Mouse (Mus musculus) myocyte (in vitro differentiated cells): Measurements from ENCODE around the gene Fbxo3. TPM values are rescaled to one million over a fixed set of nuclear protein-coding genes. Genes with fewer than 3 reads are reported as not detected.
"Not testable (repeated sequence)": the region's sequence is repeated elsewhere in the genome, so short reads cannot be mapped to it uniquely, and the experiment has no call there.

Experiments
- H3K27me3 ChIP-seq: one replicate; pipeline ENCODE4 v1.6.1; 2011; ENCODE audit not compliant: control insufficient read depth, insufficient read depth, insufficient read length
- H3K36me3 ChIP-seq: one replicate; pipeline ENCODE4 v1.6.1; 2011; ENCODE audit not compliant: control insufficient read depth, insufficient read depth
- H3K4me2 ChIP-seq: one replicate; pipeline ENCODE4 v1.6.1; 2011; ENCODE audit warnings: low read depth, control low read depth
- H3K4me3 ChIP-seq: one replicate; pipeline ENCODE4 v1.5.1; 2011; ENCODE audit warnings: mild to moderate bottlenecking, control low read depth, moderate library complexity
- H3K79me2 ChIP-seq: one replicate; pipeline ENCODE4 v1.6.1; 2011; ENCODE audit not compliant: control insufficient read depth, insufficient read depth
- H3ac ChIP-seq: one replicate; pipeline ENCODE4 v1.6.1; 2011; ENCODE audit not compliant: control insufficient read depth, insufficient read length
- CEBPB ChIP-seq: IDR thresholded peaks from 2 replicates; pipeline ENCODE4 v1.6.1; 2011; ENCODE audit warnings: mild to moderate bottlenecking, moderate library complexity; ENCODE audit not compliant: poor library complexity, insufficient read depth, severe bottlenecking
- E2F4 ChIP-seq: IDR thresholded peaks from one replicate; pipeline ENCODE4 v1.6.1; 2011; ENCODE audit warnings: mild to moderate bottlenecking, control low read depth, moderate library complexity; ENCODE audit not compliant: insufficient read depth
- MAX ChIP-seq: IDR thresholded peaks from one replicate; pipeline ENCODE4 v1.6.1; 2011; ENCODE audit warnings: low read depth, mild to moderate bottlenecking, control low read depth
- MYOD1 ChIP-seq, 3 experiments: IDR thresholded peaks; one replicate each; pipeline ENCODE4 v1.6.1; 2011; ENCODE audit warnings: control low read depth in 2 of 3, low read depth in 2 of 3, mild to moderate bottlenecking in 2 of 3, moderate library complexity in 1 of 3; ENCODE audit not compliant: insufficient read length in 2 of 3, control insufficient read depth in 1 of 3
- MYOG ChIP-seq, 3 experiments: IDR thresholded peaks; one replicate each; pipeline ENCODE4 v1.6.1; 2011; ENCODE audit warnings: control low read depth in 2 of 3, low read depth in 2 of 3, mild to moderate bottlenecking in 2 of 3; ENCODE audit not compliant: insufficient read length in 2 of 3, control insufficient read depth in 1 of 3, insufficient read depth in 1 of 3
- POLR2A ChIP-seq: IDR thresholded peaks from one replicate; pipeline ENCODE4 v1.6.1; 2011; ENCODE audit warnings: low read depth, mild to moderate bottlenecking, control low read depth, moderate library complexity; ENCODE audit not compliant: insufficient read length
- POLR2AphosphoS2 ChIP-seq: IDR thresholded peaks from one replicate; pipeline ENCODE4 v1.6.1; 2011; ENCODE audit warnings: low read depth, control low read depth; ENCODE audit not compliant: insufficient read length
- REST ChIP-seq: IDR thresholded peaks from one replicate; pipeline ENCODE4 v1.6.1; 2011; ENCODE audit warnings: mild to moderate bottlenecking, control low read depth, moderate library complexity; ENCODE audit not compliant: insufficient read depth, insufficient read length
- SRF ChIP-seq: IDR thresholded peaks from one replicate; pipeline ENCODE4 v1.6.1; 2011; ENCODE audit warnings: low read depth; ENCODE audit not compliant: control insufficient read depth, insufficient read length
- TCF12 ChIP-seq: IDR thresholded peaks from one replicate; pipeline ENCODE4 v1.6.1; 2011; ENCODE audit warnings: mild to moderate bottlenecking, control low read depth; ENCODE audit not compliant: poor library complexity, insufficient read depth, severe bottlenecking
- TCF3 ChIP-seq: IDR thresholded peaks from one replicate; pipeline ENCODE4 v1.6.1; 2011; ENCODE audit warnings: low read depth, control low read depth; ENCODE audit not compliant: insufficient read length
- USF1 ChIP-seq: IDR thresholded peaks from one replicate; pipeline ENCODE4 v1.6.1; 2011; ENCODE audit warnings: low read depth, mild to moderate bottlenecking, control low read depth, moderate library complexity
- polyA plus RNA-seq: library from polyadenylated mRNA; unstranded; fragments of >200 nt; fragmentation: generic; extraction: Trizol; gene quantifications from one replicate; pipeline ENCODE4 v1.2.1, GENCODE M21; 2012; ENCODE audit warnings: missing spikeins

Fbxo3 gene
- polyA plus RNA-seq, 1 experiment: 9.3 TPM

DNA sequence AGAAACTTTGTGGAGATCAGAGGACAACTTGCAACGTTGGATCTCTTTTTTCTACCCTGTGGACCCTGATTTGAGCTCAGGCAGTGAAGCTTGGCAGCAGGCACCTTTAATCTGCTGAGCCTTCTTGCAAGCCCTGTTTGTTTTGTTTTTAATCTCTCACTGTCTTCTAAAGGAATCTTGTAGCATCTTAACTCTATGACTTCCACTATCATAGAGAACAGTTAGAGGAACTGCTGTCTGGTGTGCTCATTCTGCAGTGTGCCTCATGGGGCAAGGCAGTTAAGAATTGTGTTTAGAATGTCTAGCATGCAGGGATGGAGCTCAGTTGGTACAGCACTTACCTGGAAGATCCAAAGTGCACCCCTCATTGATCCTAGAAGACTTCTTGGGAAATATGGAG, 72.4 kb downstream of the Fbxo3 start:
- no peak for TF ChIP-seq MYOG (IDR thresholded peaks at IDR 0.05; ENCODE audit: control insufficient read depth in 1 of 3, insufficient read depth in 1 of 3, insufficient read length in 2 of 3, low read depth in 2 of 3)
- TF ChIP-seq TCF12: no peak
- no peak for TF ChIP-seq POLR2A
- TF ChIP-seq REST: no peak
- TF ChIP-seq MAX: no peak
- no peak for TF ChIP-seq CEBPB
- TF ChIP-seq USF1: no peak
- TF ChIP-seq TCF3: no peak
- no peak for TF ChIP-seq SRF
- no peak for TF ChIP-seq POLR2AphosphoS2
- no peak for TF ChIP-seq E2F4
- no peak for TF ChIP-seq MYOD1 (IDR thresholded peaks at IDR 0.05; ENCODE audit: control insufficient read depth in 1 of 3, insufficient read length in 2 of 3, low read depth in 2 of 3)
- no peak overlapping the region for H3K4me2 ChIP-seq
- H3K4me3 ChIP-seq: no peak overlapping the region
- H3K36me3 ChIP-seq: no peaks in the 10 kb centered on the region
- no peaks in the 10 kb centered on the region for H3K27me3 ChIP-seq
- H3ac ChIP-seq: no peak overlapping the region
- no peaks in the 10 kb centered on the region for H3K79me2 ChIP-seq

DNA sequence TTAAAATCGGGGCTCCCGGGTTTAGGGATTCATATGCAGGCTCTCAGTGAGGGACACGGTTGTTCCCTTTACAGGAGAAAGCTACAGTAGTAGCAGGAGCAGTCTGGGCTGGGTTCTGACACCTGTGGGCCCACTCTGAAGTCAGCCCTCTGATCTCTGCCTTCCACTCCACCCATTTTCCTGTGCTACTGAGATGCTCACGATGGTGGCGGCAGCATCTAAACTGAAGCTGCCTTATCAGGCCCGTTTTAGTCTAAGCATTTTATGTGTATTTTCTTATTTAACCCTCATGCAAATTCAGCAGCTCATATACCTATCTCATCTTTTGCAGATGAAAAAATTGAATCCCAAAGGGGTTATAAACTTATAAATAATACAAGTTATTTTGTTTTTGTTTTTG, 77.3 kb downstream of the Fbxo3 start:
- TF ChIP-seq SRF (no peak), TCF3 (no peak), E2F4 (no peak), CEBPB (no peak), REST (no peak), TCF12 (no peak)
- no peaks in the 10 kb centered on the region for H3K27me3 ChIP-seq

DNA sequence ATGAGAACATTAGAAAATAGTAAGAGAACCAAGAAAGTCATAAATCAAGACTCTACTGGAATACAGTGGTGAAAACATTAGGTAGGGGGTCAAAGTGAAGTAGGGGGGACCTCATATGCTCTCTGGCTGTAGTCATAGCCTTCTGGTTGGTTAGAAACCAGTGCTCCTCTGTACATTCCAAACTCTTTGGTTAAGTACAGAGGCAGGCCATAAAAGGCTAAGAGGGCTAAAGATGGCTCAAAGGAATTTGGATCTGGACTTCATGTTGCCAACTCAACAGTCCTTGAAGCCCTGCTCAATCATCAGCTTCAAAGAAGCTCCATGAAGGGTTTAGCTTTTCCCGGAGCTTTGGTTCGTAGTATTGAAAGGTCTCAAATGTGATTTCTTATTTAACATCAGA, 81.5 kb downstream of the Fbxo3 start:
- H3K36me3 ChIP-seq, H3K4me3 ChIP-seq, H3K79me2 ChIP-seq: not testable (repeated sequence)

More for the DNA sequence above, 77.3 kb downstream of the Fbxo3 start:
- Histone ChIP-seq H3K79me2 (no peaks in the 10 kb centered on the region), H3K36me3 (no peaks in the 10 kb centered on the region), H3K4me3 (no peak overlapping the region), H3ac (no peak overlapping the region), H3K4me2 (no peak overlapping the region)

DNA sequence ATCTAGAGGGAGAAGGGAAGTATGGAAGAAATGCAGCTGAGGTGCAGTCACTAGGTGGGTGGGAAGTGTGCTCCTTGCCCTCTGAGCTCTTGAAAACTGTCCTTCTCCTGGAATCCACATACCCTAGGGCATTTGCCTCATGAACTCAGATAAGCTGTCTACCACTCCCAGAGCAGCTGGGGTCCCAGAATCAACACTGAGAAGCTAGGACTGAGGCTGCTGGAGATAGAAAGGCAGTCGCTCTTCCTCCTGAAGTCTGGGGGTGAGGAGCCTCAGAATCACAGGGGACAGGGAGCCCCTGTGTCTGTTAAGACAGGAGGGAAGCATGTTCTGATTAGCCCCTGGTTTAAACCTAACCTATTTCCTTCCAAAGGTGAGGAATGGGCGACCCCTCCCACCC, 82.0 kb downstream of the Fbxo3 start:
- Histone ChIP-seq H3K4me2 (no peak overlapping the region), H3ac (no peak overlapping the region), H3K36me3 (no peaks in the 10 kb centered on the region), H3K4me3 (no peak overlapping the region), H3K79me2 (no peaks in the 10 kb centered on the region), H3K27me3 (no peaks in the 10 kb centered on the region)
- no peak for TF ChIP-seq TCF12
- TF ChIP-seq POLR2AphosphoS2: no peak

More for the DNA sequence above, 81.5 kb downstream of the Fbxo3 start:
- not testable (repeated sequence) for H3ac ChIP-seq, H3K4me2 ChIP-seq, H3K27me3 ChIP-seq

DNA sequence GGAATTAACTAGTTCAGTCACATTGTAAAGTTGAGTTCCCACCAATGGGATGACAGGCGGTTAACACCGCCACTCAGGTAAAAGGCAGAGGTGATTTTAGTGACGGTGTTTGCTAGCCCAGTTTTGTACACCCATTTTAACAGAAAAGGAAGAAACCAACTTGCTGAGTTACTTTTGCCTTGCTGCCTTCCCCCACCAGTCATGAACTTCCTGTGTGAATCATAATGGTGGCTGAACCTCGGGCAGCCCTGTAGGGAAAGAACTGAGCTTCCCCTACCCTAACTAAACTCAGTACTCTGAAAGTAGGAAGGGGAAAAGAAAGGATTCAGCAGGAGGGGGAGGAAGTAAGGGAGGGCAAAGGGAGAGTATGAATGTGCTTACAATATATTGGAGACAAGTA, 82.5 kb downstream of the Fbxo3 start:
- Histone ChIP-seq H3K79me2 (no peaks in the 10 kb centered on the region), H3K4me2 (no peak overlapping the region), H3K27me3 (no peaks in the 10 kb centered on the region), H3K36me3 (no peaks in the 10 kb centered on the region), H3ac (no peak overlapping the region), H3K4me3 (no peak overlapping the region)
- TF ChIP-seq CEBPB (no peak), TCF12 (no peak), TCF3 (no peak)

DNA sequence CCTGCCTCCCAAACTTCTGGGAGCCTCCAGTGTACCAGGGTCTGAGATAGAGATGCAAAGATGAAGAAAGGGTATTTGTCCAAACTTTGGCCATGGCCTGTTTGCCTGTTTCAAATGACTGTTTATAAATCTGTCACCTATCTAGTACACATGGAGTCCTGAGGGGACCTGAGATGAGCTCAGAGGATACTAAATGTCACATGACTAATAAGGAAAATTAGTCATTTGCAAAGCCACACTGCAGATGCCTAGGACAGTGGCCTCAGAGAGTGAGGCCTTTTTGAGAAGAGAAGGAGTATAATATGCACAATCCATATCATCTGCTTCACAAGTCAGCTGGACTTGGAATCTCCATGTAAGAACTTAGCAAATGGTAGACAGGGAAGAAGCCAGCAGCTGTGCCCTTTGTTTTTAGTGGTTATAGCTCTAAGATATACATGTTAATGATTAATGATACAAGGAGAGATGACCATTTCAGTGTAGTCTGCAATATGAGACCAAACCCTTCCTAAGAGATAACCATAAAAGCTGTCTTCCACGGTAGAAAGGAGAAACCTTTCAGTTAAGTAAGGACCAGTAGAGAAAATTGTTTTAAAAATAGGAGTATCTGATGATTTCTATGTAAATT, 83.8 kb downstream of the Fbxo3 start:
- H3K36me3 ChIP-seq, H3K4me3 ChIP-seq, H3K4me2 ChIP-seq, H3K27me3 ChIP-seq, H3K79me2 ChIP-seq, H3ac ChIP-seq: not testable (repeated sequence)

Other genes starting within 250 kb of the Fbxo3 start
- 99.6 TPM for gene Caprin1, start 230.1 kb upstream of the Fbxo3 start, polyA plus RNA-seq
- gene Lmo2, start 69.7 kb upstream of the Fbxo3 start, polyA plus RNA-seq: 0.11 TPM
- 0.19 TPM for gene 4931422A03Rik, start 640 bp downstream of the Fbxo3 start, polyA plus RNA-seq
- not detected for gene Gm10912, start 38.1 kb downstream of the Fbxo3 start, polyA plus RNA-seq
- not detected for gene Gm10799, start 40.8 kb downstream of the Fbxo3 start, polyA plus RNA-seq
- not detected for gene Cd59b, start 42.1 kb downstream of the Fbxo3 start, polyA plus RNA-seq
- gene Cd59a, start 68.1 kb downstream of the Fbxo3 start, polyA plus RNA-seq: 12.5 TPM
- gene A930018P22Rik, start 95.0 kb downstream of the Fbxo3 start, polyA plus RNA-seq: 0.08 TPM